Mouse (Mus musculus): ENCODE measurements around the gene Slfn8.

DNA sequence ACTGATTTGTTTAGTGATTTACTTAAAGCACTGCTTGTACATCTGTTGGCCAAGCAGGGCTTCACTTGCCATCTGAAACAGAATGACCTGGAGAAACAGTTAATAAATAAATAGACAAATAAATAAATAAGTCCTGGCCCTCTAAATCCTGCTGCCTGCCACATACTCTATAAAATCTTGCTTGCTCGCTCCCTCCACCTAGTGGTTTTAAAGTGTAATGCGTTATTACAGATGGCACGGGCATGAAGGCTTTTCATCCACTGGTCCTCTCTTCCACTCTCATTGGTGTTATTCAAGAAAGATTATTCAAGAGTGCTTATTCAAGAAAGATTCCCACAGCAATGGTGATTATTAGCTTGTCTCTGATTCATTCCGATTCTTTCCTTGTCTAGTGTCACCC lies 61.0 kb downstream of the Slfn8 start:
- TF ChIP-seq CTCF (IDR thresholded peaks at IDR 0.05; ENCODE audit: low read depth), result peak; percentile 86
- TF ChIP-seq EP300 (optimal IDR thresholded peaks at IDR 0.05), result no peak

Data from stomach, postnatal 0 days (tissue).